Mouse (Mus musculus) megakaryocyte progenitor cell, adult 5-6 weeks (primary cell): ENCODE results near the gene A930004D18Rik. TPM values are rescaled to one million over a fixed set of nuclear protein-coding genes. Genes with fewer than 3 reads are reported as not detected.

Experiments used
- ATAC-seq: replicated peaks from 2 replicates; pipeline ENCODE4 v1.8.0; 2016; ENCODE audit warnings: mild to moderate bottlenecking, moderate TSS enrichment, inconsistent platforms; ENCODE audit not compliant: poor library complexity
- total RNA-seq, 2 experiments: library from RNA; stranded (forward) in 1 of 2; stranded (reverse) in 1 of 2; fragments of 157-497, 149-512 nt in 1 of 2; fragments of 200-1000 nt in 1 of 2; gene quantifications; 2 replicates each; pipeline versions ENCODE4 v1.2.3 to v1.2.4; 2015 to 2017

The A930004D18Rik gene
- total RNA-seq, 2 experiments from 2014 or later, result not detected

- ATAC-seq, result no peak
Measured at GRCm38 (mm10) chr2:18038141-18038752, 710 bp upstream of the A930004D18Rik start.

DNA sequence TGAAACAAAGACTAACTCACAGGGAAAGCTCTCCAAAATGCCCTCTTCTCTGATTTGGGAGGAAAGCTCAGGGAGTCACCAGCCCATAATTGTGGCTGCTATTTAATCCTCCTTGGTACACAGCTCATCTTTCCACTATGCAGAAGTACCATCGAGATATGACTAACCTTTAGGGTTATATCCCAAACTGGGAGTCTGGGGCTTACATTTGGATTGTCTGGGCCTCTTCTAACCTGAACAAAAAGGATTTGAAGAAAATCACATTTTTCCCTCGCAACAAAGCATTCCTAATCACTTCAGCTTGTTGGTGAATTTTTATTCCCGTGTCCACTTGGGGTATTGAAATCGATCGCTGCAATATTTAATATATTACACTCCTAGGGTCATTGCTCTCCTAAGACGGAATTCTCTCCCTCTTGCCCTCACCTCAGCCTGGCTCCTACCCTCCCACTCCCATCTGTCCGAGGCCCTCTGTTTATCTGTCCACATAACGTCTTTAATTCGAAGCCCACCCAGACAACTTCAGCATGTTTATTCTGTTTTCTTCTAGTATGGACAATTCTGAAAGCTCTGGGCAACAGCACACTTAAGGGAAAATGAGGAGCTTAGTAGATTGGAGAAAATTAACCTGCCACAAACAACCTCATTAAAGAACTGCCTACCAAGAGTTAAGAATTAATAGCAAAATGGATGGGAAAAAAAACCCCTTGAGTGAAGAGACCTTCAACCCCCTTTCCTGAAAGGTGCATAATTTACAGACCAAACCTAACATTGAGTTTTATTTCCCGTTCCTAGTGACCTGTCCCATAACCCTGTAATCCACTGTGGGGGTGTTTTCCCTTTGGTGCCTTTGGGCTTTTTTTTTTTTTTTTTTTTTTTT, 2.9 kb downstream of the A930004D18Rik start:
- ATAC-seq, result no peak

DNA sequence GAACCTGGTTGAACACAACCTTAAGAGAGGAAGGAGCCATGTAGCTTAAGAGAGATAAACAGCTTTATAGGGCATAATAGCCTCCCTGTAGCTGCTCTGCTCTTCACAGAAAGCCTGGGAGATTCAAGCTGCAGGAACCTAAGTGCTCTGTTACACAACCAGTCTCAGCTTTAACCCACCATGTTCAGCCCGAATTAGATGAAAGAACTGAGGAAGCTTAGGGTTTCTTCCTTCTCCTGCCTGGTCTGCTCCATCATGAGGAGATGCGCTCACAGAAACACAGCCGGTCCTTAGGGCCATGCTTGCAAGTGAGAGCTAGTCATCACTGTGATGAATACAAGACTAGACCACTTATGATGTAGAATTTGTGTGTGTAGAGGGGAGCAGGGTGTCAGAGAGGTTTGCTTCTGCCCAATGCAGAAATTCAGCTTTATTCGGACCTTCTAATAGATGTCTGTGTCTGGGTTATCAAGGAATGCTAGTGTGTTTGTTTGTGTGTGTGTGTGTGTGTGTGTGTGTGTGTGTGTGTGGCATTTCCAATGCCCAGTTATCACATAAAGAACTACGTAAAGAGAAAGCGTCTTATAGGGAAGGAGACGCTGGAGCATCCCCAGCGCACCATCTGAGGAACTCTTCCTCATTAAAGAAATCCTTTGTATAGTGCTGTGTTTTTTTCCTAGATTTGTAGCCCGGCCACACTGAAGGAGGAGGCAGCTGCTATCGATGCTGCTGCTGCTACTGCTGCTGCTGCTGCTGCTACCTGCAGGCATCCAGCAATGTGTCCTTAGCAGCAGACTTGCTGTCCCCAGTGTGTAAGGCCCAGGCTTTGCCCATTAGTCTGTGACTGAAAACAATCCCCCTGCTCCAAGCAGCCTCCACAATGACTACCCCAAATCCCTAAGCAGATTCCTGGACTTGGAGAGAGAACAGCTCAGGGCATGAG, 4.1 kb downstream of the A930004D18Rik start:
- ATAC-seq, result no peak

- no peak for ATAC-seq
Measured at GRCm38 (mm10) chr2:18032538-18032895, 5.0 kb downstream of the A930004D18Rik start.

GRCm38 (mm10) chr2:18031831-18032537, 5.6 kb downstream of the A930004D18Rik start:
- no peak for ATAC-seq

GRCm38 (mm10) chr2:18031271-18031821, 6.2 kb downstream of the A930004D18Rik start:
- ATAC-seq, result no peak

DNA sequence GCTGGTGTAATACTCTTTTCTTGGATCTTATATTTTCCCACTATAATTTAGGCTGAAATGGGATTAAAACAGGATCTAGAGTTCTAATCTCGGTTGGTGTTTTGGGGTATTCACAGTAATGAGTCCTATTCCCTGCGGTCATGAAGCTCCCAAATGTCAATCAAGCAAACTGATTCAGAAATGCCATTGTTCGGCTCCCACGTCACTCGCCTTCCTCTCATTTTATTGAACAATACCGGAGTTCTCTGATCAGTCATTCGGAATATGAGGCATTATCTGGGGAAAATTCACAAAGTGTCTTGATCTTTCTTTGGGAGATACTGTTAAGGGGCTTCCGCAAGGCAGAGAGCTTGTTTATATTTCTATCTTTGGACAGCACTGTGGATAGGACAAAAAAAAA, 7.0 kb downstream of the A930004D18Rik start:
- ATAC-seq, result no peak

GRCm38 (mm10) chr2:18029656-18030055, 7.9 kb downstream of the A930004D18Rik start:
- no peak for ATAC-seq

- ATAC-seq, result peak; percentile 19; the same call in 1 of the 2 replicates
Measured at GRCm38 (mm10) chr2:18028140-18029021, 9.2 kb downstream of the A930004D18Rik start.

DNA sequence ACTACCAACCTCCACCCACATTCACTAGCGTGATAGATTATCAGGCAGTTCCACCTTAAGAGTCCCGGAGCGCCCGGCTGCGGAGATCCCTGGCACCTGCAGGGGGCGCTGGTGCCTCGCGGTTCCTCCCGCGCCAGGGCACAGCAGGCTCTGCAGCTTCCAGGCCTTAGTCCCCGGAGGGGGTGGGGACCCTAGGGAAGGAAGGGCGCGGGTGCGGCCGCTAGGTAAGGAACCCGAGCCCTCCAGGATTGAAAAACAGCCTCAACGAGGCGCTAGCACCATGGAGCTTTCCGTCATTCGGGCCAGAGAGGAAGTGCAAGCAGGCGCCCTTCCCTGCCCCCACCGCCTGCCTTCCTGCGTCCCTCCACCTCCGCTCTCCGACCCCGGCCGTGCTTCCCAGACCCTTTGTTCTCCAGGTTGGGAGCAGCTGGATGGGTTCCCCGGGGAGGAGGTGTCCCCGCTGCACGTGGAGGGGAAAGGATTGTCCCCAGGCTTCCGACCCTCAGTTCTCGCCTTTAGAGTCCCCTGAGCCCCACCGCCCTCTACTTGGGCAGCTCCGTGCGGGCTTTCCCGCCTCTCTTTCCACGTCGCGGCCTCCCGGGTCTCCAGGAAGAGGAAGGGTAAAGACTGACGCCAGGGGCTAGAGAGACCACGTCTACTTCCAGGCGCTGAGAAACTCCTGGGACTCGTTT, 9.9 kb downstream of the A930004D18Rik start:
- ATAC-seq, result peak; percentile 88

DNA sequence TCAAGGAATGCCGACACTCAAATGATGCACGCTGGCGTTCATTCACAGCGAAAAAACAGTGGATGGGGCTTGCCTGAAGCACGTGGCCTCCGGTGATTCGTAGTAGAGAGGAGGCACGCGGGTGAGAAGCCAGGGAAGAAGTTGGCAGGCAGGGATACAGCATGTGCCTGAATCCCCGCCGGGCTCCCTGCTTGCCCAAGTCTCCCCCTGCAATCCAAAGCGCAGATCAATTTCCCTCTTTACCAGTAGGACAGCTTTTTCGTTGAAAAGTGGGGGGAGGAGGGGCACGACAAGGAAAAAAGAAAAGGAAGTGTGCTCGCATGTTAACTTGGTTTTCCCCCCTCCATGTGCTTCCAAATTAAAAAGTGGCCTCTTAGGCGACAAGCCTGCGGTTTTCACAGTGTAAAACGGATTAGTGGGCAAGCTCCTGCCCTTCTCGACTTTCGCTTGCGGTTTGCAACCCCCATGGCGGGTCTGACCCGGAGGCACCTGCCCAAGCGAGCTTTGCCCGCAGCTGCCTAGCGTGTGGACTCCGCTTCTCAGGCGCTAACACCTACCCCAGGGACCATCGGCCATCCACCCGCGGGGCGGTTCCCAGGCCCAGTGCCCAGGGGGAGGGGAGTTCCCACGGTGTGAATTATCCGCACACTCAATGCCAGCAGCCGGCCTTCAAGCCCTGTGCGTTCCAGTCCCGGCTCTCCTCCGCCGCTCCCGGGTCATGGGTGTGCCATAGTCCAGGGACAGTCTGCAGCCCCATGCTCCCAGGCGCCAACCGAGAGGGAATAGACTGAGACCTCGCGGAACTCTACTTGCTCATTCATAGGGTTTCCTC, 11.2 kb downstream of the A930004D18Rik start:
- ATAC-seq, result peak; percentile 10

GRCm38 (mm10) chr2:18025781-18026115, 11.8 kb downstream of the A930004D18Rik start:
- ATAC-seq, result no peak

DNA sequence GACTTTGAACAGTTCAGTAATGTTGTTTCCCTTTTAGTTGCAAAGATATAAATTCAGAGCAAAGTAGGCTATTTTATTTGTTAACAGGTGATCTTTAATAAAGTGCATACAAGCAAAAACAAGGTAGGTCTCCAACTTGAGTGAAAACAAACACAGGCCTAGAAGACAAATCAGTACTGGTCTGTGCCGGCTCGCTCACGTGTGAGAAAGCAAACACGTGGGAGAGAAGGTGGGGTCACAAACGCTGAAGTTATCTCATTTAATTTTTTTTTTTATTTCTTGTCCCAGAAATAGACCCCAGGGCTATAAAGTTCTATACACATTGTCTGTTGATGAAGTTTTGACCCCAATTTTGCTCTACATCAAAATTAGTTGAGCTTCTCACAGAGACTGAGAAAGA, 12.4 kb downstream of the A930004D18Rik start:
- no peak for ATAC-seq

DNA sequence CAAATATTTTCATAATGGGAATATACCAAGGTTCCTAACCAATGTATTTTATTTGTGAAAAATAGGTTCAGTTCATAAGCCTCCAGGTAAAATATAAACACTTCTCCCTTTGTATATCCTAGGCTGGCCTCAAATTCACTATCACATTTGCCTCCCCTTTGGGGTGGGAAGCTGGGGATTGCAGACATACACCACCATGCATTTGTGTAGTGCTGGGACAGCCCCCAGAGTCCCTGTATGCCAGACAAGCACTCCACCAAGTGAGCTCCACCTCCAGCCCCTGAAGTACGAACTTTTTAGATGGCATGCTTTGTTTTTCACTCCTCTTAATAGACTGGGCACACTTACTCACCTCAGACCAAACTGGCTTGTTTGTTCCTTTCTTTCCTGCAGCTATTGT, 14.7 kb downstream of the A930004D18Rik start:
- ATAC-seq, result no peak

- no peak for ATAC-seq
Measured at GRCm38 (mm10) chr2:18019122-18019521, 18.4 kb downstream of the A930004D18Rik start.

DNA sequence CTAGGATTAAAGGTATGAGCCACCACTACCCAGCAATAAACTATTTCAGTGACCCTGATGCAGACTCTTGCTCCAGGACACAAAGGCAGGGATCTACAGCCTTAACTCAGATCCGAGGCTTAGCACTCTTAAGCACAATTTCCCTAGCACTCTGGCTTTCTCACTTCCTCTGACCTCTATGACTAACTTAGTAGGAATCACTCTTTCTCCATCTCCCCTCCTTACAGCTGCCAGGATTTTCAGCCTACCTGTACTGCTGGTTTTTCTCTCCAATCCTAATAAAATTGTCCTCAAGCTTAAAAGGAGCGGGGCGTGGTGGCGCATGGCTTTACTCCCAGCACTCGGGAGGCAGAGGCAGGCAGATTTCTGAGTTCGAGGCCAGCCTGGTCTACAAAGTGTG, 20.2 kb downstream of the A930004D18Rik start:
- no peak for ATAC-seq

- no peak for ATAC-seq
Measured at GRCm38 (mm10) chr2:18016639-18017038, 20.9 kb downstream of the A930004D18Rik start.

DNA sequence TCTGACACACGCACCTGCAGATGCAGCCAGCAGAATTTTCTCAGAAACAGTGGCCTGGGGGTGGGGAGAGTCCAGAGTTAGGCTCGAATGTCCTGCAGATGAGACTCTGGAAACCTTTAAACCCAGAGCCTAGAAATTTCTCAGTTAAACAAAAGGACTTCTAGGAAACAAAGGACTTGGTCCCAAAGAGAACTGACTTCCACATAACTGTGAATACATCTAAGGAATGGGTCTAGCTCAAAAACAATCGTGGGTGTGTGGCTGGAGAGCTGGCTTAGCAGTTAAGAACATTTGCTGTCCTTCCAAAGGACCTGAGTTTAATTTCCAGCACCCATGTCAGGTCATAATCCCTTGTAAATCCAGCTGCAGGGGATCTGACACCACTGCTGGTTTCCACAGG, 22.0 kb downstream of the A930004D18Rik start:
- ATAC-seq, result no peak
